ENCODE assay signal across 9 mouse cellular contexts in the genomic region with DNA sequence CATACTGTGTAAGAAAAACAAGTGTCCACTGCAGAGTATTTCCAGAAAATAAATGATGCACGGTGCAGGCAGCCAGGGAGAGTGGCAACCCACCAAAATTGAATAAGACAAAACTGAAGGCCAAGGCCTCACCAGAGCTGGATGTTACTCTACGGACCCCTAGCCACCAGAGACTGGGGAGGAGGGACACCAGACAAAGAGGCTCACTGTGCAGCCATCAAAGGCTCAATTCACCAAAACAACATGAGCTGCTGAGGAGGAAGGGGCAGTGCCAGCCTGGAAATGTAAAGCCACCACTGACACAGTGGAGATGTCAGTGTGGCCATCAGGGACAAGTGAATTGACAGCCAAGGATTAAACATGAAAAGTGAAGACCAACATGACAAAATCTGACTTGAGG.
DNase-seq lines count a peak whose midpoint lies in the region; ATAC-seq and TF ChIP-seq lines count a peak whose summit lies in the region.
"Had no signal": no experiment of that assay in that cellular context is flagged by ENCODE, and none has a peak within 500 bp of the region (broad histone marks: within the 10 kb centered on the region; RNA-seq: fewer than 3 reads in every experiment).

No protein-coding gene starts in this region.

- no peak overlapping the region for H3K4me2 ChIP-seq in heart, embryonic 12.5 days
- no peak overlapping the region for H3K4me2 ChIP-seq in lung, embryonic 14.5 days
- H3K4me2 ChIP-seq in lung, postnatal 0 days (replicated peaks; ENCODE audit: low read depth, low read length): no peak overlapping the region
- no peak overlapping the region for H3K4me2 ChIP-seq in midbrain, embryonic 16.5 days (ENCODE audit: low read length)

- TF ChIP-seq EP300 in heart, adult 2 months (IDR thresholded peaks at IDR 0.05; ENCODE audit: insufficient read depth, low read depth, low read length): no peak
- TF ChIP-seq EP300 in lung, postnatal 0 days (IDR thresholded peaks at IDR 0.05): no peak

- no peak overlapping the region for H3K9ac ChIP-seq in heart, embryonic 12.5 days
- no peak overlapping the region for H3K9ac ChIP-seq in heart, adult 2 months (ENCODE audit: low read depth, low read length)
- no peak overlapping the region for H3K9ac ChIP-seq in lung, embryonic 14.5 days
- no peak overlapping the region for H3K9ac ChIP-seq in lung, postnatal 0 days (replicated peaks; ENCODE audit: low read depth)
- no peak overlapping the region for H3K9ac ChIP-seq in midbrain, embryonic 16.5 days (ENCODE audit: low read depth, low read length)

- no peak for ATAC-seq in heart, embryonic 12.5 days (ENCODE audit: insufficient number of reproducible peaks, low FRiP score)
- ATAC-seq in lung, embryonic 14.5 days (ENCODE audit: insufficient read depth): no peak
- ATAC-seq in lung, postnatal 0 days: no peak
- no peak for ATAC-seq in midbrain, embryonic 16.5 days
- ATAC-seq: intestine, embryonic 16.5 days had no signal

- 62% methylated on average over 2 of the region's 2 CpGs for WGBS in heart, embryonic 12.5 days
- WGBS in heart, adult 2 months: 47% methylated on average over 2 of the region's 2 CpGs
- 54% methylated on average over 2 of the region's 2 CpGs for WGBS in lung, embryonic 14.5 days
- WGBS in lung, postnatal 0 days: 39% methylated on average over 2 of the region's 2 CpGs
- 29% methylated on average over 2 of the region's 2 CpGs for WGBS in midbrain, embryonic 16.5 days

- DNase-seq in heart, adult 2 months: no peak
- DNase-seq in lung, embryonic 14.5 days: no peak
- DNase-seq in lung, postnatal 0 days (ENCODE audit: low spot score): no peak
- DNase-seq in layer of hippocampus, adult 2 months (ENCODE audit: low spot score in 2 of 2): peak; percentile 16 to 44
- DNase-seq in thymus, postnatal 4 days: no peak
- DNase-seq: gastrocnemius, postnatal 10 days had no signal

- H3K4me3 ChIP-seq in heart, embryonic 12.5 days: no peak overlapping the region
- H3K4me3 ChIP-seq in heart, adult 2 months: no peak overlapping the region
- H3K4me3 ChIP-seq in lung, embryonic 14.5 days (ENCODE audit: low read depth, low read length): no peak overlapping the region
- H3K4me3 ChIP-seq in lung, postnatal 0 days (ENCODE audit: low read depth, low read length): no peak overlapping the region
- no peak overlapping the region for H3K4me3 ChIP-seq in layer of hippocampus, adult 2 months
- H3K4me3 ChIP-seq in midbrain, embryonic 16.5 days (ENCODE audit: low read depth, low read length): no peak overlapping the region

- no peak for TF ChIP-seq POLR2A in heart, adult 2 months (IDR thresholded peaks at IDR 0.05; ENCODE audit: insufficient read depth, low read depth, low read length)

- no peaks in the 10 kb centered on the region for H3K27me3 ChIP-seq in heart, embryonic 12.5 days (replicated peaks)
- H3K27me3 ChIP-seq in heart, adult 2 months (ENCODE audit: control insufficient read depth, insufficient read depth, low read length): no peaks in the 10 kb centered on the region
- no peaks in the 10 kb centered on the region for H3K27me3 ChIP-seq in lung, embryonic 14.5 days (ENCODE audit: insufficient read depth, low read length)
- H3K27me3 ChIP-seq in lung, postnatal 0 days (replicated peaks; ENCODE audit: insufficient read depth, low read length): no peaks in the 10 kb centered on the region
- no peaks in the 10 kb centered on the region for H3K27me3 ChIP-seq in midbrain, embryonic 16.5 days (ENCODE audit: control insufficient read depth, insufficient read depth, low read depth, low read length)

- no peak for TF ChIP-seq CTCF in heart, adult 2 months (IDR thresholded peaks at IDR 0.05)
- no peak for TF ChIP-seq CTCF in lung, embryonic 14.5 days (IDR thresholded peaks at IDR 0.05; ENCODE audit: low read depth)
- TF ChIP-seq CTCF in lung, postnatal 0 days (IDR thresholded peaks at IDR 0.05): no peak
- TF ChIP-seq CTCF in layer of hippocampus, adult 2 months (conservative IDR thresholded peaks at IDR 0.05): no peak

- intact Hi-C loops in heart, adult 2 months (cut with DNase I): no loop called here

- H3K4me1 ChIP-seq in heart, embryonic 12.5 days (replicated peaks): peaks cover 32% of the 10 kb centered on the region
- H3K4me1 ChIP-seq in heart, adult 2 months (ENCODE audit: control insufficient read depth, insufficient read depth, low read length): peaks cover 2% of the 10 kb centered on the region
- H3K4me1 ChIP-seq in lung, embryonic 14.5 days (ENCODE audit: insufficient read depth): 0 out of 2 replicates have a peak, but pooled peaks cover 3% of the 10 kb centered on the region
- H3K4me1 ChIP-seq in lung, postnatal 0 days (ENCODE audit: insufficient read depth, low read depth, low read length): 0 out of 2 replicates have a peak, but pooled peaks cover 4% of the 10 kb centered on the region
- 0 out of 2 replicates have a peak, but pooled peaks cover 2% of the 10 kb centered on the region for H3K4me1 ChIP-seq in midbrain, embryonic 16.5 days (ENCODE audit: control insufficient read depth, insufficient read depth, low read length)

- no peaks in the 10 kb centered on the region for H3K79me2 ChIP-seq in heart, adult 2 months (replicated peaks; ENCODE audit: control insufficient read depth, insufficient read depth, low read length)

- peak overlapping the region; percentile 53 for H3K27ac ChIP-seq in heart, embryonic 12.5 days (ENCODE audit: poor library complexity, severe bottlenecking)
- H3K27ac ChIP-seq in heart, adult 2 months: no peak overlapping the region
- peak overlapping the region; percentile 67 for H3K27ac ChIP-seq in lung, embryonic 14.5 days (ENCODE audit: low read depth)
- no peak overlapping the region for H3K27ac ChIP-seq in lung, postnatal 0 days (ENCODE audit: low read length)
- peak overlapping the region; percentile 81 for H3K27ac ChIP-seq in layer of hippocampus, adult 2 months
- H3K27ac ChIP-seq in midbrain, embryonic 16.5 days (ENCODE audit: low read length): peak overlapping the region; percentile 4; the same call in 1 of the 2 replicates

- H3K9me3 ChIP-seq in heart, embryonic 12.5 days (replicated peaks): no peaks in the 10 kb centered on the region
- no peaks in the 10 kb centered on the region for H3K9me3 ChIP-seq in lung, embryonic 14.5 days (ENCODE audit: low read depth, low read length)
- no peaks in the 10 kb centered on the region for H3K9me3 ChIP-seq in lung, postnatal 0 days (ENCODE audit: low read length)
- H3K9me3 ChIP-seq in midbrain, embryonic 16.5 days (replicated peaks; ENCODE audit: control insufficient read depth, low read length, poor library complexity, severe bottlenecking): no peaks in the 10 kb centered on the region

- H3K36me3 ChIP-seq in heart, embryonic 12.5 days: no peaks in the 10 kb centered on the region
- no peaks in the 10 kb centered on the region for H3K36me3 ChIP-seq in heart, adult 2 months (ENCODE audit: control insufficient read depth, insufficient read depth, low read length)
- no peaks in the 10 kb centered on the region for H3K36me3 ChIP-seq in lung, embryonic 14.5 days (ENCODE audit: insufficient read depth)
- no peaks in the 10 kb centered on the region for H3K36me3 ChIP-seq in lung, postnatal 0 days (ENCODE audit: insufficient read depth, low read length)
- H3K36me3 ChIP-seq in midbrain, embryonic 16.5 days (ENCODE audit: control insufficient read depth, insufficient read depth, low read length): no peaks in the 10 kb centered on the region

Comparison
In these comparisons a context has a peak if more than half of its experiments do, and no peak if none do; other contexts are left out.
1. H3K27ac ChIP-seq: peak in heart, embryonic 12.5 days (single experiment), lung, embryonic 14.5 days (single experiment), layer of hippocampus, adult 2 months (single experiment) and midbrain, embryonic 16.5 days (single experiment); none in heart, adult 2 months (single experiment) and lung, postnatal 0 days (single experiment).
2. DNase-seq: peak in layer of hippocampus, adult 2 months (2 of 2); none in heart, adult 2 months (0 of 2), lung, embryonic 14.5 days (single experiment), lung, postnatal 0 days (single experiment) and thymus, postnatal 4 days (single experiment).